Mouse (Mus musculus) liver, embryonic 11.5 days (tissue): ENCODE data around the gene Gm20458. TPM values are rescaled to one million over a fixed set of nuclear protein-coding genes. Genes with fewer than 3 reads are reported as not detected.

Experiments
- ATAC-seq: fragments of 200-750 bp; cut with Nextera tagmentation; replicated peaks from 2 replicates; pipeline ENCODE4 v1.8.0; 2017; ENCODE audit warnings: moderate number of reproducible peaks, mild to moderate bottlenecking, moderate TSS enrichment, moderate library complexity; ENCODE audit not compliant: low FRiP score
- DNase-seq: peaks from one replicate; pipeline ENCODE4 v3.0.0-alpha.2; 2017; ENCODE audit warnings: low spot score
- H3K27ac ChIP-seq: fragments of 300-500 bp; sonication (generic); 2 replicates; pipeline ENCODE4 v1.5.1; 2014; ENCODE audit warnings: mild to moderate bottlenecking, low read depth, low read length, control low read depth
- H3K27me3 ChIP-seq: fragments of 300-500 bp; sonication (generic); replicated peaks from 2 replicates; pipeline ENCODE4 v1.6.1; 2014; ENCODE audit warnings: low read length, mixed read lengths; ENCODE audit not compliant: control insufficient read depth, insufficient read depth
- H3K36me3 ChIP-seq: fragments of 300-500 bp; sonication (generic); 2 replicates; pipeline ENCODE4 v1.6.1; 2014; ENCODE audit warnings: mild to moderate bottlenecking, low read length, moderate library complexity, mixed read lengths; ENCODE audit not compliant: control insufficient read depth, insufficient read depth
- H3K4me1 ChIP-seq: fragments of 300-500 bp; sonication (generic); replicated peaks from 2 replicates; pipeline ENCODE4 v1.6.1; 2014; ENCODE audit warnings: low read length, mixed read lengths; ENCODE audit not compliant: control insufficient read depth, insufficient read depth
- H3K4me2 ChIP-seq: fragments of 300-500 bp; sonication (generic); 2 replicates; pipeline ENCODE4 v1.6.1; 2014; ENCODE audit warnings: mild to moderate bottlenecking, control low read depth, moderate library complexity
- H3K4me3 ChIP-seq: fragments of 300-500 bp; sonication (generic); 2 replicates; pipeline ENCODE4 v1.5.1; 2014; ENCODE audit warnings: low read depth, low read length, control low read depth
- H3K9ac ChIP-seq: fragments of 300-500 bp; sonication (generic); 2 replicates; pipeline ENCODE4 v1.6.1; 2014; ENCODE audit warnings: low read depth, low read length, control low read depth
- H3K9me3 ChIP-seq: fragments of 300-500 bp; sonication (generic); 2 replicates; pipeline ENCODE4 v1.6.1; 2016; ENCODE audit warnings: low read length, inconsistent platforms, mixed read lengths; ENCODE audit not compliant: control insufficient read depth
- WGBS: fragments of 180-500 bp; shearing (Covaris S2); extraction: QIAGEN DNeasy Blood & Tissue Kit; methylation state at CpG from one replicate; pipeline ENCODE4 v1.1.7; 2014; 5-methylcytosine and 5-hydroxymethylcytosine counted together
- polyA plus RNA-seq: library from polyadenylated mRNA; unstranded; fragments of >200 nt; fragmentation: Nextera tagmentation; extraction: Ambion mirVana; gene quantifications from 2 replicates; pipeline ENCODE4 v1.2.1, GENCODE M21; 2014

The Gm20458 gene
- polyA plus RNA-seq, 1 experiment from 2014 or later: 4.4 TPM

DNA sequence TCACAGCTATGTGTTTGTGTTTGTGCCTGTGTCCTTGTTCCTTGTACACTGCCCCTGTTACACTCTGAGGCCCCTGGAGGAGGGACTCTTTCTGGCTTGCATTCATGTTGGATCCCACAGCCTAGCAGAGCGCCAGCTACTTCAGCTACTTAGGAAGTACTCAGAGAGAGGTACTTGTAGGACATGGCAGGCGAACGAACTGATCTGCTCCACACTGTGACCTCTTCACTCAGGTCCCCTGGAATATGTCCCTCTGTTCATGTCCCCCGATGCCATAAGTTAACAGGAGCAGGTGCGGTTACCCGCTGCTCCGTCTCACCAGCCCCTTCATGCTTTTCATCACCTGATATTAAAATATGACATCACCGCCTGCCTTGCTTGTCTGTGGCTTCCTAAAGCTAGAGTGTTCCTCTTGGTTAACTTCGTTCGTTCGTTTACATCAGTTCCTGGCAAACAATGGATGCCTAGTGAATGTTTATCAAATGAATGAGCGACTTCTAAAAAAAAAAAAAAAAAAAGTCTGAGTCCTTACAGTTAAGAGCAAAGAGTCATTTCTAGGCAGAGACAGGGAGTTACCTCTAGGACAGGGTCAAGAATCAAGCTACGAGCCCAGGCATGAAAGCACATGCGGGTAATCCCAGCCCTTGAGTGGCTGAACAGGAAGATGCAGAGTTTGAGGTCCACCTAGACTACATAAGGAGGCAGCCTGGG is 7.6 kb upstream of the Gm20458 start:
- DNase-seq (no peak), ATAC-seq (no peak)
- Histone ChIP-seq H3K9ac (no peak overlapping the region), H3K27ac (no peak overlapping the region), H3K4me2 (no peak overlapping the region), H3K36me3 (no peaks in the 10 kb centered on the region), H3K9me3 (no peaks in the 10 kb centered on the region), H3K4me3 (no peak overlapping the region), H3K4me1 (peaks cover 11% of the 10 kb centered on the region; the same call in 1 of the 2 replicates), H3K27me3 (no peaks in the 10 kb centered on the region; the same call in 1 of the 2 replicates)
- WGBS: 72% methylated on average over 14 of the region's 14 CpGs

- Histone ChIP-seq H3K4me1 (peaks cover 11% of the 10 kb centered on the region; the same call in 1 of the 2 replicates), H3K9ac (no peak overlapping the region), H3K4me3 (no peak overlapping the region), H3K36me3 (no peaks in the 10 kb centered on the region), H3K27me3 (no peaks in the 10 kb centered on the region; the same call in 1 of the 2 replicates), H3K4me2 (no peak overlapping the region), H3K27ac (no peak overlapping the region), H3K9me3 (no peaks in the 10 kb centered on the region)
- 61% methylated on average over 7 of the region's 7 CpGs for WGBS
- DNase-seq (no peak), ATAC-seq (no peak)
Measured at GRCm38 (mm10) chr2:164453887-164454500, 6.8 kb upstream of the Gm20458 start.

DNA sequence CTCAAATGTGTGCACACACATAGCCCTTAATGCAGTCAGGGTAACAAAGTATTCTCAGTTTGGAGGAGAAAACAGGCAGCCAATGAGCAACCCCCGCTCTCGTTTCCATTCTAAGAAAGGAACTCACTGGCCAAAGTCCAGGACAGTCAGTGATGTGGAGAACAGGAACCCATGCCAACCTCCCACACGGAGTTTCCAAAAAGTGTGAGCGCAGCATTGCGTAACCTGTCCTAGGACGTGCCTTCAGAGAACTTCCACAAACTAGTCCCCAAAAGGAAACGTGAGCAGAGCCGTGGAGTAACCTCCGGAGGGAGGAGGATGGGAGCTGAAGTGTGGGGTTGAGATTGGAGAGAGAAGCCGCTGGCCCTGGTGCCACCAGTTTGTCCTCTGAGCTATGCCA is 5.9 kb upstream of the Gm20458 start:
- WGBS: 56% methylated on average over 10 of the region's 10 CpGs
- H3K4me1 ChIP-seq: peaks cover 11% of the 10 kb centered on the region; the same call in 1 of the 2 replicates
- H3K27ac ChIP-seq: no peak overlapping the region

GRCm38 (mm10) chr2:164455421-164456190 is 5.2 kb upstream of the Gm20458 start:
- H3K27me3 ChIP-seq: no peaks in the 10 kb centered on the region; the same call in 1 of the 2 replicates
- H3K4me3 ChIP-seq: no peak overlapping the region
- H3K9ac ChIP-seq: no peak overlapping the region
- WGBS: 76% methylated on average over 6 of the region's 6 CpGs
- no peak overlapping the region for H3K4me2 ChIP-seq
- DNase-seq (no peak), ATAC-seq (no peak)
- no peaks in the 10 kb centered on the region for H3K36me3 ChIP-seq
- H3K4me1 ChIP-seq: peaks cover 11% of the 10 kb centered on the region; the same call in 1 of the 2 replicates
- no peak overlapping the region for H3K27ac ChIP-seq
- H3K9me3 ChIP-seq: no peaks in the 10 kb centered on the region

More for the DNA sequence above, 5.9 kb upstream of the Gm20458 start:
- no peak for ATAC-seq
- Histone ChIP-seq H3K9ac (no peak overlapping the region), H3K27me3 (no peaks in the 10 kb centered on the region; the same call in 1 of the 2 replicates), H3K9me3 (no peaks in the 10 kb centered on the region), H3K4me2 (no peak overlapping the region), H3K36me3 (no peaks in the 10 kb centered on the region), H3K4me3 (no peak overlapping the region)
- DNase-seq: no peak

GRCm38 (mm10) chr2:164456413-164456812 is 4.4 kb upstream of the Gm20458 start:
- no peak overlapping the region for H3K4me2 ChIP-seq
- peaks cover 11% of the 10 kb centered on the region; the same call in 1 of the 2 replicates for H3K4me1 ChIP-seq

GRCm38 (mm10) chr2:164456864-164457300 is 3.9 kb upstream of the Gm20458 start, which contains the start of gene Sys1:
TSS of gene Sys1 (plus strand) at chr2:164456964.
- H3K9me3 ChIP-seq: no peaks in the 10 kb centered on the region
- ATAC-seq: no peak
- no peak within 1 kb of the TSS for H3K4me3 ChIP-seq
- H3K27ac ChIP-seq: peak within 1 kb of the TSS; percentile 59
- DNase-seq: no peak
- H3K4me1 ChIP-seq: peaks cover 11% of the 10 kb centered on the region; the same call in 1 of the 2 replicates
- peak within 1 kb of the TSS; percentile 32 for H3K4me2 ChIP-seq
- H3K36me3 ChIP-seq: no peaks in the 10 kb centered on the region
- no peak within 1 kb of the TSS for H3K9ac ChIP-seq
- 4% methylated on average over 7 of the region's 7 CpGs for WGBS
- no peaks in the 10 kb centered on the region; the same call in 1 of the 2 replicates for H3K27me3 ChIP-seq

More at GRCm38 (mm10) chr2:164456413-164456812, 4.4 kb upstream of the Gm20458 start:
- H3K27me3 ChIP-seq: no peaks in the 10 kb centered on the region; the same call in 1 of the 2 replicates
- ATAC-seq (no peak), DNase-seq (no peak)
- no peaks in the 10 kb centered on the region for H3K9me3 ChIP-seq
- no peak overlapping the region for H3K4me3 ChIP-seq
- H3K27ac ChIP-seq: peak overlapping the region; percentile 59
- no peaks in the 10 kb centered on the region for H3K36me3 ChIP-seq
- H3K9ac ChIP-seq: no peak overlapping the region
- 57% methylated on average over 1 of the region's 1 CpGs for WGBS

GRCm38 (mm10) chr2:164457942-164458341 is 2.8 kb upstream of the Gm20458 start:
- no peak for DNase-seq
- H3K4me1 ChIP-seq: peaks cover 11% of the 10 kb centered on the region; the same call in 1 of the 2 replicates
- H3K27me3 ChIP-seq: no peaks in the 10 kb centered on the region; the same call in 1 of the 2 replicates
- peak overlapping the region; percentile 30; the same call in 1 of the 2 replicates for H3K27ac ChIP-seq
- H3K9ac ChIP-seq: no peak overlapping the region
- H3K4me2 ChIP-seq: no peak overlapping the region
- ATAC-seq: no peak
- 47% methylated on average over 7 of the region's 7 CpGs for WGBS
- H3K4me3 ChIP-seq: no peak overlapping the region
- no peaks in the 10 kb centered on the region for H3K36me3 ChIP-seq
- no peaks in the 10 kb centered on the region for H3K9me3 ChIP-seq

- H3K9ac ChIP-seq: no peak overlapping the region
- no peak for ATAC-seq
- 67% methylated on average over 8 of the region's 8 CpGs for WGBS
- DNase-seq: no peak
- H3K4me1 ChIP-seq: peaks cover 11% of the 10 kb centered on the region; the same call in 1 of the 2 replicates
- no peak overlapping the region for H3K4me3 ChIP-seq
- no peaks in the 10 kb centered on the region for H3K27me3 ChIP-seq
- H3K36me3 ChIP-seq: peaks cover 5% of the 10 kb centered on the region; the same call in 1 of the 2 replicates
- no peaks in the 10 kb centered on the region for H3K9me3 ChIP-seq
- H3K4me2 ChIP-seq: peak overlapping the region; percentile 26; the same call in 1 of the 2 replicates
- H3K27ac ChIP-seq: peak overlapping the region; percentile 52
Measured at GRCm38 (mm10) chr2:164458535-164458934, 2.2 kb upstream of the Gm20458 start.
